Mouse (Mus musculus): Measurements from ENCODE around the gene Scn8a. TPM values are rescaled to one million over a fixed set of nuclear protein-coding genes. Genes with fewer than 3 reads are reported as not detected.
A peak's percentile ranks its signal among the peaks of the same experiment; 100 is the strongest.

Scn8a gene
- polyA plus RNA-seq, 1 experiment from 2014 or later = 6.8 TPM

DNA sequence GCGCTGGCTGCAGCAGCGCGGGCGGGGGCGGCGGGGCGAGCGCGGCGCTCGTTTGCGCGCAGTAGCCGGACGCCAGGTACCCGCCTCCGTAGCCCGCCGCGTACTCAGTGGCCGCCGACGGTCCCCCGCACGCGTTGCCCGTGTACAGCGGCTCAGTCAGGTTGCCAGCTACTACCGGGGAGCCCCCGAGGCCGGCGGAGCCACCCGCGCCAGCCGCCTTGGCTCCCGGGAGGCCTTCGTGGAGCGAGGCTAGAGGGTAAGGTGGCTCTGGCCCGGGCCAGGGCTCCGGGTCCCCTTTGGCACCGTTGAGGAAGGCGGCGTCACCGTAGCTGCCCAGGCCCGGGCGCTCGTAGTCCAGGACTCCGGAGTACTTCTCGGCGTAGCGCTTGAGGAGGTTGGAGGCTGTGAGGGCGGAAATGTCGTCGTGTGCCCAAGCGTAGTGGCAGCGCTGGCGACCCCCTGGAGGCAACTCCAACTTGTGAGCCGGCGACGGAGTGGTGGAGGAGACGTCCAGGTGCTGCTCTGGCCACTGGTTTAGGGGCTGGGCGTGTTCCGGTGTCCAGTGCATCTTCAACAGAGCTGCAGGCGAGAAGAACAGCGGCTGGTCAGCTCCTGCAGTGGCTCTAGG lies 184.3 kb downstream of the Scn8a start:
- no peak for DNase-seq (ENCODE audit: low spot score)

DNA sequence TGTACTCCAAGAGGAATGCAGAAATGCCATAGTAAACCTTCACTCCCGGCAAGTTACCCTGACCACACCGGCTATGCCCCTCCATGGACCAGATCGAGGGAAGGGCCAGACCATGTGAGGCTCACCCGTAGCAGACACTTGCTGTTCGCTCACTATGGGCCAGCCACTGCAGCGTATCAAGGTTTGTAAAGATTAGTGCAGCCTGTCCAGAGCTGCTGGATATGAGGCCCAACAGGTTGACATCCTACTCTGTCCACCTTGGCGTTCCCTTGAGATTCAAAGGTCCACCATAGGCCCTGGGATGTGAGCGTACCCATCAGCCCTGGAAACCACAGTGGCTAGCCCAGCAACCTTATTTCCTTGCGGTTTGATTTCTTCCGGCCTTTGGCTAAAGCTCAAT lies 184.9 kb downstream of the Scn8a start:
- no peaks in the 10 kb centered on the region for H3K9me3 ChIP-seq (replicated peaks; ENCODE audit: control insufficient read depth, low read length)
- no peak overlapping the region for H3K27ac ChIP-seq (ENCODE audit: low read depth, low read length)
- H3K4me2 ChIP-seq (ENCODE audit: low read length) = no peak overlapping the region
- H3K27me3 ChIP-seq (replicated peaks; ENCODE audit: control insufficient read depth, insufficient read depth, low read length) = peaks cover 39% of the 10 kb centered on the region
- no peak overlapping the region for H3K4me3 ChIP-seq (ENCODE audit: low read depth, low read length)
- no peak overlapping the region for H3K9ac ChIP-seq (ENCODE audit: low read length)
- H3K4me1 ChIP-seq (ENCODE audit: control insufficient read depth, insufficient read depth, low read length) = peaks cover 2% of the 10 kb centered on the region; the same call in 1 of the 2 replicates
- no peaks in the 10 kb centered on the region for H3K36me3 ChIP-seq (ENCODE audit: control insufficient read depth, insufficient read depth, low read length)
- ATAC-seq = no peak
- WGBS = 79% methylated on average over 10 of the region's 10 CpGs
- DNase-seq (ENCODE audit: low spot score) = no peak

More for the DNA sequence above, 184.3 kb downstream of the Scn8a start:
- Histone ChIP-seq H3K9ac (ENCODE audit: low read length) (peak overlapping the region; percentile 21), H3K36me3 (ENCODE audit: control insufficient read depth, insufficient read depth, low read length) (no peaks in the 10 kb centered on the region), H3K9me3 (replicated peaks; ENCODE audit: control insufficient read depth, low read length) (no peaks in the 10 kb centered on the region), H3K4me1 (ENCODE audit: control insufficient read depth, insufficient read depth, low read length) (no peaks in the 10 kb centered on the region), H3K27ac (ENCODE audit: low read depth, low read length) (no peak overlapping the region), H3K4me3 (ENCODE audit: low read depth, low read length) (peak overlapping the region; percentile 28), H3K27me3 (replicated peaks; ENCODE audit: control insufficient read depth, insufficient read depth, low read length) (peaks cover 42% of the 10 kb centered on the region), H3K4me2 (ENCODE audit: low read length) (peak overlapping the region; percentile 54)
- no peak for ATAC-seq
- 9% methylated on average over 48 of the region's 65 CpGs for WGBS

DNA sequence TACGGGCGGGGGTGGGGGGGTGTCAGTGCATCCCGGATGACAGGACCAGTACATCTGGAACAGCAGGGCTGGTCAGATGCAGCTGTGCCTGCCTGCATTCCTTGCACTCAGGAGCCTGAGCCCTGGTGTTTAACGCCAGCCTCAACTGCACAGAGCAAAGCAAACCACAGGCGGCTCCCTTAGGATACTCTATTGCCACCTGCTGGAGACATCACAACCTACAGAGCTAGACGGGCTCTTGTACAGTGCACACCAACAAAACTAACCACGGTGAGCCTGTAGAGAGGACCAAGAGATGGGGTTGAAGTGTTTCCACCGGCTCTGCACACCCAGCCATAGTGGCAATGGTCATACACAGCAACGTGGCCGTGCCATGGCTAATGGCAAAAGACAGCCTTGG lies 186.6 kb downstream of the Scn8a start:
- WGBS = 45% methylated on average over 10 of the region's 10 CpGs
- DNase-seq (ENCODE audit: low spot score) (peak; percentile 82), ATAC-seq (peak; percentile 66)
- no peak overlapping the region for H3K27ac ChIP-seq (ENCODE audit: low read depth, low read length)
- H3K4me1 ChIP-seq (ENCODE audit: control insufficient read depth, insufficient read depth, low read length) = peaks cover 8% of the 10 kb centered on the region
- H3K27me3 ChIP-seq (replicated peaks; ENCODE audit: control insufficient read depth, insufficient read depth, low read length) = peaks cover 38% of the 10 kb centered on the region
- H3K4me2 ChIP-seq (ENCODE audit: low read length) = no peak overlapping the region
- H3K4me3 ChIP-seq (ENCODE audit: low read depth, low read length) = no peak overlapping the region
- no peaks in the 10 kb centered on the region for H3K36me3 ChIP-seq (ENCODE audit: control insufficient read depth, insufficient read depth, low read length)
- no peaks in the 10 kb centered on the region for H3K9me3 ChIP-seq (replicated peaks; ENCODE audit: control insufficient read depth, low read length)
- H3K9ac ChIP-seq (ENCODE audit: low read length) = no peak overlapping the region

DNA sequence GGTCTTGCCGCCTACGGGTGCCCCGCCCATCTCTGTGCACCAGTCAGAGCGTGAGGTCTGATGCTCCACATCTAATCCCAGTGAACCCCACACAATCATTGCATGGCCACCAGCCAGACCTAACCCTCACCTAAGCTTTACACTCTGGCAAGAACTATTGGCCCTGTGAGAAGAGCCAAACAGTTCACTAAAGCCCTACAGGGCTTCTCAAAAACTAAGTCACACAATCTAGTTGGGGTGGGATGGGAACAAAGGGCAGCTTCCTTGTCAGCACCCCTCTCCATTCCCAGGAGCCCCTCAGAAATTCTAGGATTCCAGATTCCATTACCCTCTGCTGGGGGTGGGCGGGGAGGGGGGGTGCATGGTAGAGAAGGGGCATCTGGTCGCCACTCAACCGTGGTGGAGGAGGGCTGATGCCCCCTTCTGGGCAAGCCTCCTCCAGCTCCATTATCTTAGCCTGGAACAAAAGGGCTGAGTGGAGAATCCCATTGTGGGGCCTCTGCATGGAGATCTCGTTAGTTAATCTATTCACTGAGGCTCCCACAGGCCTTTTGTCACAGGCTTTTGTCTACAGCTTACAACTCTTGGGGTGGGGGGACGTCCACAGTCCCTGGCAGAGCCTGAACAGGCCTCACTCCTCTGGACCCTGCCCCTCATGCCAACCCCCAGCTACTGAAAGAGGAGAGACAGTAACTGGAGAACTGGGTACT lies 190.1 kb downstream of the Scn8a start:
- peaks cover 8% of the 10 kb centered on the region for H3K4me1 ChIP-seq (ENCODE audit: control insufficient read depth, insufficient read depth, low read length)
- H3K4me3 ChIP-seq (ENCODE audit: low read depth, low read length) = no peak overlapping the region
- no peak overlapping the region for H3K27ac ChIP-seq (ENCODE audit: low read depth, low read length)
- DNase-seq (ENCODE audit: low spot score) = no peak
- H3K27me3 ChIP-seq (replicated peaks; ENCODE audit: control insufficient read depth, insufficient read depth, low read length) = peaks cover 7% of the 10 kb centered on the region
- H3K9me3 ChIP-seq (replicated peaks; ENCODE audit: control insufficient read depth, low read length) = no peaks in the 10 kb centered on the region
- 12% methylated on average over 9 of the region's 9 CpGs for WGBS
- no peaks in the 10 kb centered on the region for H3K36me3 ChIP-seq (ENCODE audit: control insufficient read depth, insufficient read depth, low read length)
- H3K9ac ChIP-seq (ENCODE audit: low read length) = no peak overlapping the region
- no peak overlapping the region for H3K4me2 ChIP-seq (ENCODE audit: low read length)
- ATAC-seq = no peak

DNA sequence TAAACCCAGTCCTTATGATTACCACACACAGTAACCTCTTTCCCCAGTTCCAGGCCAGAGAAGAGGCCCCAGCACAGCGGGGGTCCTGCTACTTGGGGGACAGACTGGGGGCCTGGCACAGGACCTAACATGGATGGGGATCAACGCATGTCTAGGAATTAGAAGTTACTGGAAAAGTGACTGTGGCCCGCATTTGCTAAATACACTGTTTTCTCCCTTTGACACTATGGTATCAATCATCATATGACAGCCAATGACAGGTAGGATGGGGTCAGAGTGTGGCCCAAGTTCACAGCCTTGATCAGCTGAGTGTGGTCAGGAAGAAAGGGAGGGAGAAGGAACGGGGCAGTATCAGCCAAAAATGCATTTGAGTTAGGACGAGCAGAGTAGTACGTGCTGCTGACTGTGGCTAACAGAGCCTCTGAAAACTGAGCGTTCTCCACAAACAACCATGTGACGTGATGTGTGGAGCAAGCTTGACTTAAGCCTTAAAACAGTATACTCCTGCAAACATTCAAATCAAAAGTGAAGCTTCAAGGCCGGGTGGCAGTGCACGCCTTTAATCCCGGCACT lies 190.7 kb downstream of the Scn8a start:
- no peak overlapping the region for H3K27ac ChIP-seq (ENCODE audit: low read depth, low read length)
- no peak for DNase-seq (ENCODE audit: low spot score)
- H3K4me3 ChIP-seq (ENCODE audit: low read depth, low read length) = no peak overlapping the region
- WGBS = 44% methylated on average over 11 of the region's 11 CpGs
- H3K36me3 ChIP-seq (ENCODE audit: control insufficient read depth, insufficient read depth, low read length) = no peaks in the 10 kb centered on the region
- peaks cover 3% of the 10 kb centered on the region; the same call in 1 of the 2 replicates for H3K27me3 ChIP-seq (replicated peaks; ENCODE audit: control insufficient read depth, insufficient read depth, low read length)
- H3K4me2 ChIP-seq (ENCODE audit: low read length) = no peak overlapping the region
- ATAC-seq = no peak
- no peaks in the 10 kb centered on the region for H3K9me3 ChIP-seq (replicated peaks; ENCODE audit: control insufficient read depth, low read length)
- H3K4me1 ChIP-seq (ENCODE audit: control insufficient read depth, insufficient read depth, low read length) = peaks cover 8% of the 10 kb centered on the region
- no peak overlapping the region for H3K9ac ChIP-seq (ENCODE audit: low read length)

DNA sequence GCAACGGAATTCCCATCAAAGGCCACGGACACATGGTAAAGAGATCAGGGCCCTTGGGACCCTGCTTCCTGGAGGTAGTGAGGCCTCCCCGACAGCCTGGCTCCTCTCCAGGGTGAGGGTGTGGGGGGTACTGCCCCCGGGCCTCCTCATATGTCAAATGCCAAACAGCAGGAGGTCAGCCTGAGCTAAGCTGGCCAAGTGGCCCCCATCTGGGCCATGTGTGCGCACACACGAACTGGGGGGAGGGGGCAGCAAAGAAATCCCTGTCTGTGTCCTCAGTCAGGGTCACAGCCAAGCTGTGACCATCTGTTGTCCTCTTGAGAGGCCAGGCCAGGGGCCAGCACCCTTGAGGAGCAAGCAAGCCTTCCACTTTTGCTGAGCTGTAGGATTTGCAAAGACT lies 195.4 kb downstream of the Scn8a start:
- peaks cover 2% of the 10 kb centered on the region for H3K4me1 ChIP-seq (ENCODE audit: control insufficient read depth, insufficient read depth, low read length)
- H3K36me3 ChIP-seq (ENCODE audit: control insufficient read depth, insufficient read depth, low read length) = no peaks in the 10 kb centered on the region
- H3K4me2 ChIP-seq (ENCODE audit: low read length) = no peak overlapping the region
- ATAC-seq (no peak), DNase-seq (ENCODE audit: low spot score) (no peak)
- no peak overlapping the region for H3K4me3 ChIP-seq (ENCODE audit: low read depth, low read length)
- H3K27ac ChIP-seq (ENCODE audit: low read depth, low read length) = no peak overlapping the region
- no peaks in the 10 kb centered on the region for H3K9me3 ChIP-seq (replicated peaks; ENCODE audit: control insufficient read depth, low read length)
- no peak overlapping the region for H3K9ac ChIP-seq (ENCODE audit: low read length)
- H3K27me3 ChIP-seq (replicated peaks; ENCODE audit: control insufficient read depth, insufficient read depth, low read length) = no peaks in the 10 kb centered on the region
- 42% methylated on average over 6 of the region's 6 CpGs for WGBS

DNA sequence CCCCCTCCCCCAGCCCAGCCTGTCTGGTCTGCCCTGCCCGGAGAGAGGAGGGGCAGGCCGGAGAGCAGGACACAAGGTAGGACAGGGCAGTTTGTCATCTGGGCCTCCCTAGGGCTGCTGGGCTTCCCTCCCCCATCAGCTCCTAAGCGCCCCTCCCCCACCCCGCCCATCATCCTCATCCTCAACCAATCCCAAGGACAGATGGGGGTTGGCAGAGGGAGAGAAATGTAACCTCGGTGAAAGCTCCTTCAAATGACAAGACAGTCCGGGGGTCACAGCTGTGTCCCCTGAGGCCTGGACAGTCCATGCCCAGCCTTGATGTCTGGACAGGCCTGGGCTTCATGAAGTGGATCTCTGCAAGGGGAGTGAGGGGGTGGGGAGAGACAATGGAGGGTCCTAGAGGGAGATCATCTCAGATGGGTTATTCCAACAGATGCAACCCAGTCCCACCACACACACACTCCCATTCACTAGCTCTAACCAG lies 196.7 kb downstream of the Scn8a start:
- H3K4me2 ChIP-seq (ENCODE audit: low read length) = no peak overlapping the region
- no peak overlapping the region for H3K27ac ChIP-seq (ENCODE audit: low read depth, low read length)
- no peak overlapping the region for H3K4me3 ChIP-seq (ENCODE audit: low read depth, low read length)
- ATAC-seq (peak; percentile 30; the same call in 1 of the 2 replicates), DNase-seq (ENCODE audit: low spot score) (no peak)
- H3K9ac ChIP-seq (ENCODE audit: low read length) = no peak overlapping the region
- H3K4me1 ChIP-seq (ENCODE audit: control insufficient read depth, insufficient read depth, low read length) = no peaks in the 10 kb centered on the region
- WGBS = 13% methylated on average over 5 of the region's 6 CpGs
- no peaks in the 10 kb centered on the region for H3K36me3 ChIP-seq (ENCODE audit: control insufficient read depth, insufficient read depth, low read length)
- H3K27me3 ChIP-seq (replicated peaks; ENCODE audit: control insufficient read depth, insufficient read depth, low read length) = no peaks in the 10 kb centered on the region
- H3K9me3 ChIP-seq (replicated peaks; ENCODE audit: control insufficient read depth, low read length) = no peaks in the 10 kb centered on the region

DNA sequence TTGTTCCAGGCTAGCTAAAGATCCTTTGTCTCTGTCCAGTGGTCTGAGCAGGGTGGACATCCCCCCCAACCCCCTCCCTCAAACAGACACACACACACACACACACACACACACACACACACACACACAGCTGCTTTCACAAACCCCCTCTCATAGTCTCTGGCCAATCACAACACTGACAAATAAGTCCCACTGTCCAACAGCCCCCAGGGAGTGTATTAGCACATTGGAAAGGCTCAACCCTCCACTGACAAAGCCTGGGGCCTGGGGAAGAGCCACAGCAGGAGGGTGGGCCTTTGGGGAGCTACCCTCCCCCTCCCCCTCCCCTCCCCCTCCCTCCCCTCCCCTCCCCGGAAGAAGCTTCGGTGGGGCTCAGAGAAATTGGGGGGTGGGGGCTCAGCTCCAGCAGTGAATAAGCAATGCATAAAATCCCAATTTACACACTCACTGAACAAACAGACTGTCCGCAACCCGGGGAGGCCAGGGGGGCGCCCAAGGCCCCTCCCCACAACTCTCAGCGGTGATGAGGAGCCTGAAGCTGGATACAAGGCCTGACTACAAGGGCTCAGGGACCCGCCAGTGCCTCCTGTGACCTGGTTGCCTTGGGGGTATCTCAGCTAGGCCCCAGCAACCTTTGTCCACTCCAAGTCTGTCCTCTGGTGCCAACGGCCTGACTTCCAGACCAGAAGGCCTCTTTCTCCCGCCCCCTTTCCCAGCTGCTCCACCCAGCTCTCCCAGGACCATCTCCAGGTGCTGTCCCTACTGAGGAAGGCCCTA lies 197.4 kb downstream of the Scn8a start:
- Histone ChIP-seq H3K9me3 (replicated peaks; ENCODE audit: control insufficient read depth, low read length) (no peaks in the 10 kb centered on the region), H3K4me2 (ENCODE audit: low read length) (no peak overlapping the region), H3K27me3 (replicated peaks; ENCODE audit: control insufficient read depth, insufficient read depth, low read length) (no peaks in the 10 kb centered on the region), H3K36me3 (ENCODE audit: control insufficient read depth, insufficient read depth, low read length) (no peaks in the 10 kb centered on the region), H3K9ac (ENCODE audit: low read length) (no peak overlapping the region), H3K4me3 (ENCODE audit: low read depth, low read length) (no peak overlapping the region), H3K4me1 (ENCODE audit: control insufficient read depth, insufficient read depth, low read length) (no peaks in the 10 kb centered on the region), H3K27ac (ENCODE audit: low read depth, low read length) (peak overlapping the region; percentile 33; the same call in 1 of the 2 replicates)
- DNase-seq (ENCODE audit: low spot score) = no peak
- peak; percentile 45; the same call in 1 of the 2 replicates for ATAC-seq
- WGBS = 11% methylated on average over 7 of the region's 9 CpGs
